ENCODE assay signal across 13 mouse cellular contexts in genomic region chr19:9977085-9977484, GRCm38 (mm10). TPM values are rescaled to one million over a fixed set of nuclear protein-coding genes. Genes with fewer than 3 reads are reported as not detected.
DNase-seq lines count a peak whose midpoint lies in the region; ATAC-seq lines count a peak whose summit lies in the region.
"Had no signal": no experiment of that assay in that cellular context is flagged by ENCODE, and none has a peak within 500 bp of the region (broad histone marks: within the 10 kb centered on the region; RNA-seq: fewer than 3 reads in every experiment).

No protein-coding gene starts in this region.

- H3K27ac ChIP-seq in kidney, embryonic 14.5 days (ENCODE audit: low read depth, low read length), result no peak overlapping the region
- no peak overlapping the region for H3K27ac ChIP-seq in kidney, embryonic 15.5 days
- peak overlapping the region; percentile 71 for H3K27ac ChIP-seq in liver, embryonic 12.5 days
- H3K27ac ChIP-seq: hindbrain, embryonic 15.5 days had no signal

- H3K36me3 ChIP-seq in kidney, embryonic 14.5 days (ENCODE audit: control insufficient read depth, insufficient read depth, low read length), result no peaks in the 10 kb centered on the region
- H3K36me3 ChIP-seq in kidney, embryonic 15.5 days, result no peaks in the 10 kb centered on the region
- H3K36me3 ChIP-seq in liver, embryonic 12.5 days, result no peaks in the 10 kb centered on the region
- H3K36me3 ChIP-seq: hindbrain, embryonic 15.5 days had no signal

- DNase-seq in kidney, adult 11 months, result peak; percentile 82
- peak; percentile 85 for DNase-seq in yolk sac, embryonic 10.5 days (ENCODE audit: low spot score)
- no peak for DNase-seq in spleen, postnatal 14 days (ENCODE audit: low spot score in 2 of 2)
- no peak for DNase-seq in thymus, postnatal 0 days (ENCODE audit: low spot score)
- DNase-seq in right cerebral cortex, postnatal 4 days, result no peak
- DNase-seq: cerebellum, postnatal 36 days; lung, adult 2 months; right cerebral cortex, adult 18-20 months; thymus, adult 18-20 months had no signal

- no peaks in the 10 kb centered on the region for H3K4me1 ChIP-seq in kidney, embryonic 14.5 days (ENCODE audit: control insufficient read depth, insufficient read depth, low read length)
- peaks cover 16% of the 10 kb centered on the region for H3K4me1 ChIP-seq in kidney, embryonic 15.5 days
- peaks cover 72% of the 10 kb centered on the region for H3K4me1 ChIP-seq in liver, embryonic 12.5 days

- H3K9ac ChIP-seq in kidney, embryonic 14.5 days (ENCODE audit: low read depth, low read length), result no peak overlapping the region
- no peak overlapping the region for H3K9ac ChIP-seq in kidney, embryonic 15.5 days
- H3K9ac ChIP-seq in liver, embryonic 12.5 days, result no peak overlapping the region
- H3K9ac ChIP-seq: hindbrain, embryonic 15.5 days had no signal

- no peak for ATAC-seq in kidney, embryonic 14.5 days (ENCODE audit: low FRiP score, low TSS enrichment)
- peak; percentile 37; the same call in 1 of the 2 replicates for ATAC-seq in kidney, embryonic 15.5 days (replicated peaks; ENCODE audit: low FRiP score)
- ATAC-seq in liver, embryonic 12.5 days, result 0 out of 2 replicates have a peak, but pooled peaks have one; percentile 25

- 80% methylated on average over 10 of the region's 10 CpGs for WGBS in kidney, embryonic 14.5 days
- 77% methylated on average over 10 of the region's 10 CpGs for WGBS in kidney, embryonic 15.5 days
- WGBS in liver, embryonic 12.5 days (ENCODE audit: insufficient replicate concordance), result 69% methylated on average over 10 of the region's 10 CpGs

- no peak overlapping the region for H3K4me3 ChIP-seq in kidney, embryonic 14.5 days (ENCODE audit: low read length)
- H3K4me3 ChIP-seq in kidney, embryonic 15.5 days (replicated peaks), result no peak overlapping the region
- H3K4me3 ChIP-seq in liver, embryonic 12.5 days, result no peak overlapping the region
- H3K4me3 ChIP-seq: hindbrain, embryonic 15.5 days had no signal

- H3K9me3 ChIP-seq in kidney, embryonic 14.5 days (ENCODE audit: control insufficient read depth, low read length), result no peaks in the 10 kb centered on the region
- H3K9me3 ChIP-seq in kidney, embryonic 15.5 days (replicated peaks), result no peaks in the 10 kb centered on the region
- H3K9me3 ChIP-seq in liver, embryonic 12.5 days (replicated peaks), result no peaks in the 10 kb centered on the region
- H3K9me3 ChIP-seq: hindbrain, embryonic 15.5 days had no signal

- H3K4me2 ChIP-seq in kidney, embryonic 14.5 days (replicated peaks; ENCODE audit: low read depth, low read length), result no peak overlapping the region
- no peak overlapping the region for H3K4me2 ChIP-seq in kidney, embryonic 15.5 days
- no peak overlapping the region for H3K4me2 ChIP-seq in liver, embryonic 12.5 days
- H3K4me2 ChIP-seq: hindbrain, embryonic 15.5 days had no signal

- no peaks in the 10 kb centered on the region for H3K27me3 ChIP-seq in kidney, embryonic 14.5 days (ENCODE audit: control insufficient read depth, insufficient read depth, low read length)
- H3K27me3 ChIP-seq in kidney, embryonic 15.5 days, result no peaks in the 10 kb centered on the region
- H3K27me3 ChIP-seq in liver, embryonic 12.5 days (replicated peaks), result no peaks in the 10 kb centered on the region
- H3K27me3 ChIP-seq: hindbrain, embryonic 15.5 days had no signal

RNA-seq across cellular contexts. Expression of gene Fth1, which starts 3.3 kb away (rescaled TPM):
- polyA plus RNA-seq in kidney, embryonic 14.5 days (2014; fragmentation: Nextera tagmentation; extraction: Ambion mirVana), result 1,412 and 1,461 TPM in 2 replicates
- polyA plus RNA-seq in kidney, embryonic 15.5 days (2015; fragmentation: Nextera tagmentation; extraction: Ambion mirVana), result 1,594 and 1,598 TPM in 2 replicates
- polyA plus RNA-seq in liver, embryonic 12.5 days (2016; fragmentation: Nextera tagmentation; extraction: Ambion mirVana), result 5,199 and 5,262 TPM in 2 replicates
- polyA plus RNA-seq in thymus, postnatal 0 days (2015; fragmentation: Nextera tagmentation; extraction: Ambion mirVana), result 2,555 and 2,649 TPM in 2 replicates

RNA-seq across cellular contexts. Expression of gene Best1, which starts 24.3 kb away (rescaled TPM):
- 1.1 and 1.2 TPM in 2 replicates for polyA plus RNA-seq in kidney, embryonic 14.5 days (2014; fragmentation: Nextera tagmentation; extraction: Ambion mirVana)
- polyA plus RNA-seq in kidney, embryonic 15.5 days (2015; fragmentation: Nextera tagmentation; extraction: Ambion mirVana), result 1.4 and 1.7 TPM in 2 replicates
- 0.17 and 0.32 TPM in 2 replicates for polyA plus RNA-seq in liver, embryonic 12.5 days (2016; fragmentation: Nextera tagmentation; extraction: Ambion mirVana)
- 0.39 and 0.54 TPM in 2 replicates for polyA plus RNA-seq in thymus, postnatal 0 days (2015; fragmentation: Nextera tagmentation; extraction: Ambion mirVana)

RNA-seq across cellular contexts. Expression of gene Rab3il1, which starts 24.4 kb away (rescaled TPM):
- 20.3 and 26.2 TPM in 2 replicates for polyA plus RNA-seq in kidney, embryonic 14.5 days (2014; fragmentation: Nextera tagmentation; extraction: Ambion mirVana)
- polyA plus RNA-seq in kidney, embryonic 15.5 days (2015; fragmentation: Nextera tagmentation; extraction: Ambion mirVana), result 28.0 and 34.3 TPM in 2 replicates
- polyA plus RNA-seq in liver, embryonic 12.5 days (2016; fragmentation: Nextera tagmentation; extraction: Ambion mirVana), result 189 and 191 TPM in 2 replicates
- 12.6 and 13.3 TPM in 2 replicates for polyA plus RNA-seq in thymus, postnatal 0 days (2015; fragmentation: Nextera tagmentation; extraction: Ambion mirVana)

Comparison
In these comparisons a context has a peak if more than half of its experiments do, and no peak if none do; other contexts are left out.
1. DNase-seq: peak in kidney, adult 11 months (single experiment) and yolk sac, embryonic 10.5 days (single experiment); none in spleen, postnatal 14 days (0 of 2), thymus, postnatal 0 days (single experiment) and right cerebral cortex, postnatal 4 days (single experiment).